Mouse (Mus musculus) liver, adult 2 months (tissue): ENCODE results near the gene Gm12355.

Source experiments
- CTCF ChIP-seq: fragments of 200-500 bp; IDR thresholded peaks from 2 replicates; pipeline ENCODE4 v1.5.1; 2011; ENCODE audit warnings: low read depth, low read length, control low read depth
- POLR2A ChIP-seq: fragments of 200-500 bp; IDR thresholded peaks from 2 replicates; pipeline ENCODE4 v1.6.1; 2011; ENCODE audit warnings: low read length, control low read depth; ENCODE audit not compliant: insufficient read depth; ENCODE audit errors: extremely low read depth

GRCm38 (mm10) chr11:98640091-98640490 lies 14.6 kb upstream of the Gm12355 start:
- TF ChIP-seq CTCF (no peak), POLR2A (no peak)
